Mouse (Mus musculus) heart, adult 2 months (tissue): ENCODE results near the gene Oaz3.

Experiments used
- CTCF ChIP-seq: fragments of 200-600 bp; IDR thresholded peaks from 2 replicates; pipeline ENCODE4 v1.8.1; 2022; ENCODE audit warnings: antibody characterized with exemption, mild to moderate bottlenecking, moderate library complexity
- EP300 ChIP-seq: fragments of 200-500 bp; IDR thresholded peaks from 2 replicates; pipeline ENCODE4 v1.6.1; 2011; ENCODE audit warnings: low read depth, low read length, control low read depth; ENCODE audit not compliant: insufficient read depth
- POLR2A ChIP-seq: fragments of 200-500 bp; IDR thresholded peaks from 2 replicates; pipeline ENCODE4 v1.6.1; 2011; ENCODE audit warnings: mild to moderate bottlenecking, low read depth, low read length, control low read depth; ENCODE audit not compliant: insufficient read depth

GRCm38 (mm10) chr3:94383476-94383875, 60.2 kb downstream of the Oaz3 start:
- TF ChIP-seq CTCF (no peak), POLR2A (no peak), EP300 (no peak)
